Mouse (Mus musculus) layer of hippocampus, adult 9-10 months (tissue): ENCODE results near the gene Efhc1.

Experiments used
- DNase-seq: peaks from one replicate; pipeline ENCODE4 v3.0.0; 2022; ENCODE audit warnings: low spot score

Gene Efhc1

GRCm38 (mm10) chr1:20951799-20952198 lies 373 bp downstream of the Efhc1 start:
- DNase-seq, result no peak

GRCm38 (mm10) chr1:20954876-20955275 lies 3.5 kb downstream of the Efhc1 start:
- no peak for DNase-seq

- DNase-seq, result no peak
These were observed 18.2 kb downstream of the Efhc1 start for GRCm38 (mm10) chr1:20969642-20970041.

GRCm38 (mm10) chr1:20973389-20973788 lies 22.0 kb downstream of the Efhc1 start:
- no peak for DNase-seq

- DNase-seq, result no peak
These were observed 23.1 kb downstream of the Efhc1 start for GRCm38 (mm10) chr1:20974341-20975135.

- DNase-seq, result no peak
These were observed 29.1 kb downstream of the Efhc1 start for GRCm38 (mm10) chr1:20980553-20980952.

- no peak for DNase-seq
These were observed 30.3 kb downstream of the Efhc1 start for GRCm38 (mm10) chr1:20981764-20982163.

GRCm38 (mm10) chr1:20984103-20984502 lies 32.7 kb downstream of the Efhc1 start:
- DNase-seq, result no peak

GRCm38 (mm10) chr1:20984582-20984981 lies 33.2 kb downstream of the Efhc1 start:
- no peak for DNase-seq

- DNase-seq, result no peak
These were observed 35.1 kb downstream of the Efhc1 start for GRCm38 (mm10) chr1:20986378-20987056.

GRCm38 (mm10) chr1:20989461-20990083 lies 38.1 kb downstream of the Efhc1 start:
- DNase-seq, result no peak

- DNase-seq, result no peak
These were observed 42.3 kb downstream of the Efhc1 start for GRCm38 (mm10) chr1:20993690-20994089.

- no peak for DNase-seq
These were observed 42.9 kb downstream of the Efhc1 start for GRCm38 (mm10) chr1:20994338-20994737.

GRCm38 (mm10) chr1:20995331-20995986 lies 44.0 kb downstream of the Efhc1 start:
- DNase-seq, result no peak

- DNase-seq, result no peak
These were observed 45.3 kb downstream of the Efhc1 start for GRCm38 (mm10) chr1:20996603-20997327.

- no peak for DNase-seq
These were observed 45.9 kb downstream of the Efhc1 start for GRCm38 (mm10) chr1:20997328-20997689.

- no peak for DNase-seq
These were observed 46.5 kb downstream of the Efhc1 start for GRCm38 (mm10) chr1:20997881-20998389.

GRCm38 (mm10) chr1:21002246-21003142 lies 51.1 kb downstream of the Efhc1 start:
- no peak for DNase-seq

GRCm38 (mm10) chr1:21004596-21004995 lies 53.2 kb downstream of the Efhc1 start:
- DNase-seq, result no peak

GRCm38 (mm10) chr1:21006775-21007174 lies 55.3 kb downstream of the Efhc1 start:
- no peak for DNase-seq
